Mouse (Mus musculus): Measurements from ENCODE around the gene Samd13. TPM values are rescaled to one million over a fixed set of nuclear protein-coding genes. Genes with fewer than 3 reads are reported as not detected.

Gene Samd13
- polyA plus RNA-seq, 1 experiment from 2014 or later = 0.86 TPM

DNA sequence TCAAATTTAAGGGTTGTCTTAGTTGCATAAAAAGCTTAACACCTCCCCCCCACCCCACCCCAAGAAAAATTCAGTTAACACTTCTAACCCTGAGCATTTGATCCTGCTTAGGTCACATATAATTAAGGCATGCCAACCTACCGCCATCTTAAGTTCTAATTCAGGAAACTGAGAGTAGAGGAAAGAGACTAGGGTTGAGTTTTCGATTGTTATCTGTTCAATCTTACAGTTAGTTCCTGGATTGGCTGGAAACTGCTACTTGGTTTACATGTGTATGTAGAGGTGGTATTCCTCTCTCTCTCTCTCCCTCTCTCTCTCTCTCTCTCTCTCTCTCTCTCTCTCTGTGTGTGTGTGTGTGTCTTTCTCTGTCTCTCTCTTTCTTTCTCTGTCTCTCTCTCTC is 2.3 kb downstream of the Samd13 start:
- H3K9me3 ChIP-seq (replicated peaks; ENCODE audit: control insufficient read depth, low read length) = no peaks in the 10 kb centered on the region
- DNase-seq (ENCODE audit: low spot score) (no peak), ATAC-seq (replicated peaks; ENCODE audit: insufficient number of reproducible peaks, low FRiP score, low TSS enrichment, low read depth) (no peak)
- H3K36me3 ChIP-seq (replicated peaks; ENCODE audit: control insufficient read depth, insufficient read depth, low read depth, low read length) = no peaks in the 10 kb centered on the region
- no peak overlapping the region for H3K9ac ChIP-seq (replicated peaks; ENCODE audit: low read length)
- H3K27ac ChIP-seq (replicated peaks; ENCODE audit: low read depth, low read length) = no peak overlapping the region
- H3K4me2 ChIP-seq (ENCODE audit: low read depth, low read length) = no peak overlapping the region
- no peaks in the 10 kb centered on the region for H3K27me3 ChIP-seq (ENCODE audit: control insufficient read depth, insufficient read depth, low read length)
- H3K4me3 ChIP-seq (ENCODE audit: low read depth, low read length) = no peak overlapping the region
- 62% methylated on average over 2 of the region's 2 CpGs for WGBS
- H3K4me1 ChIP-seq (ENCODE audit: control insufficient read depth, insufficient read depth, low read length) = no peaks in the 10 kb centered on the region

GRCm38 (mm10) chr3:146682140-146682651 is 3.2 kb downstream of the Samd13 start:
- 54% methylated on average over 13 of the region's 13 CpGs for WGBS
- no peak for ATAC-seq (replicated peaks; ENCODE audit: insufficient number of reproducible peaks, low FRiP score, low TSS enrichment, low read depth)

DNA sequence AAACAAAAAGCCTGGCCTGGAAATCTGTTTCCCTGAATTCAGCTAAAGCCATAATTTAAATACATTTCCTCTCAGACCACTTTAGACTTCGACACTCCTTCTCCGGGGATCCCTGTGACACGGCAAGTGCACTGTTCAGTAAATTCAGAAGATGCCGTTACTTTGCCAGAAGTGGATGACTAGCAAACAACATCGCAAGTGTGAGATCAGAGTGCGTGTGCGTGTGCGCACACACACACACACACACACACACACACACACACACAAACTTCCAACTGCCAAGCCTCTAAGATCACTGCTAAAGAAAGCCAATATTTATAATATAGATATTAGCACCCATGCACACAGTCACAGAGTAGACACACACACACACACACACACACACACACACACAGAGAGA is 3.7 kb downstream of the Samd13 start:
- WGBS = 81% methylated on average over 8 of the region's 8 CpGs
- peak; percentile 6 for DNase-seq (ENCODE audit: low spot score)

More at GRCm38 (mm10) chr3:146682140-146682651, 3.2 kb downstream of the Samd13 start:
- Histone ChIP-seq H3K27me3 (ENCODE audit: control insufficient read depth, insufficient read depth, low read length) (no peaks in the 10 kb centered on the region), H3K9ac (replicated peaks; ENCODE audit: low read length) (no peak overlapping the region), H3K4me3 (ENCODE audit: low read depth, low read length) (no peak overlapping the region), H3K36me3 (replicated peaks; ENCODE audit: control insufficient read depth, insufficient read depth, low read depth, low read length) (no peaks in the 10 kb centered on the region), H3K4me1 (ENCODE audit: control insufficient read depth, insufficient read depth, low read length) (no peaks in the 10 kb centered on the region), H3K4me2 (ENCODE audit: low read depth, low read length) (peak overlapping the region; percentile 5; the same call in 1 of the 2 replicates), H3K9me3 (replicated peaks; ENCODE audit: control insufficient read depth, low read length) (no peaks in the 10 kb centered on the region), H3K27ac (replicated peaks; ENCODE audit: low read depth, low read length) (no peak overlapping the region)
- DNase-seq (ENCODE audit: low spot score) = peak; percentile 77

DNA sequence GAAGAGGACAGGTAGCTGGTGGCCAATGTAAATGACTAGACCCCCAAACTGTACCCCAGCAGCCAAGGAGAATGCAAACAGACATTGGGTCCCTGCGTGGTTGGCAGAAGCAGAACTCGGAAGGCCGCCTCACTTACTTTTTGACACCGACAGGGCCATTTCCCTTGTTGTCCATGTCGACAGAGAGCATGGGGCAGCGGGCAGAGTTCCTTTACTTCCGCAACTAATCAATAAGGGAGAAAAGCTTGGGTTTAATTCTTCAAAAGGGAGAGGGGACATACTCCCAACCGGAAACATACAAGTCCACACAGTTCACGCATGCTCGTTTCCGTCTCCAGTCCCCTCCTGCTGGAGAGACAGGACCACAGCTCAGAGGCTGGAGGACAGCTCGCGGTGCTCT is 4.8 kb downstream of the Samd13 start:
- DNase-seq (ENCODE audit: low spot score) (no peak), ATAC-seq (replicated peaks; ENCODE audit: insufficient number of reproducible peaks, low FRiP score, low TSS enrichment, low read depth) (no peak)
- H3K4me1 ChIP-seq (ENCODE audit: control insufficient read depth, insufficient read depth, low read length) = no peaks in the 10 kb centered on the region
- H3K4me2 ChIP-seq (ENCODE audit: low read depth, low read length) = no peak overlapping the region
- no peak overlapping the region for H3K4me3 ChIP-seq (ENCODE audit: low read depth, low read length)
- no peaks in the 10 kb centered on the region for H3K36me3 ChIP-seq (replicated peaks; ENCODE audit: control insufficient read depth, insufficient read depth, low read depth, low read length)
- H3K27me3 ChIP-seq (ENCODE audit: control insufficient read depth, insufficient read depth, low read length) = no peaks in the 10 kb centered on the region
- no peaks in the 10 kb centered on the region for H3K9me3 ChIP-seq (replicated peaks; ENCODE audit: control insufficient read depth, low read length)
- 92% methylated on average over 13 of the region's 13 CpGs for WGBS
- no peak overlapping the region for H3K9ac ChIP-seq (replicated peaks; ENCODE audit: low read length)
- H3K27ac ChIP-seq (replicated peaks; ENCODE audit: low read depth, low read length) = no peak overlapping the region

More for the DNA sequence above, 3.7 kb downstream of the Samd13 start:
- H3K9me3 ChIP-seq (replicated peaks; ENCODE audit: control insufficient read depth, low read length) = no peaks in the 10 kb centered on the region
- H3K4me1 ChIP-seq (ENCODE audit: control insufficient read depth, insufficient read depth, low read length) = no peaks in the 10 kb centered on the region
- no peak overlapping the region for H3K4me3 ChIP-seq (ENCODE audit: low read depth, low read length)
- no peaks in the 10 kb centered on the region for H3K36me3 ChIP-seq (replicated peaks; ENCODE audit: control insufficient read depth, insufficient read depth, low read depth, low read length)
- no peaks in the 10 kb centered on the region for H3K27me3 ChIP-seq (ENCODE audit: control insufficient read depth, insufficient read depth, low read length)
- no peak overlapping the region for H3K27ac ChIP-seq (replicated peaks; ENCODE audit: low read depth, low read length)
- ATAC-seq (replicated peaks; ENCODE audit: insufficient number of reproducible peaks, low FRiP score, low TSS enrichment, low read depth) = no peak
- H3K9ac ChIP-seq (replicated peaks; ENCODE audit: low read length) = no peak overlapping the region
- no peak overlapping the region for H3K4me2 ChIP-seq (ENCODE audit: low read depth, low read length)

GRCm38 (mm10) chr3:146679646-146680045 is 5.7 kb downstream of the Samd13 start:
- 93% methylated on average over 16 of the region's 16 CpGs for WGBS
- H3K4me2 ChIP-seq (ENCODE audit: low read depth, low read length) = no peak overlapping the region
- no peak overlapping the region for H3K4me3 ChIP-seq (ENCODE audit: low read depth, low read length)
- DNase-seq (ENCODE audit: low spot score) (no peak), ATAC-seq (replicated peaks; ENCODE audit: insufficient number of reproducible peaks, low FRiP score, low TSS enrichment, low read depth) (no peak)
- H3K27ac ChIP-seq (replicated peaks; ENCODE audit: low read depth, low read length) = no peak overlapping the region
- no peaks in the 10 kb centered on the region for H3K27me3 ChIP-seq (ENCODE audit: control insufficient read depth, insufficient read depth, low read length)
- H3K9ac ChIP-seq (replicated peaks; ENCODE audit: low read length) = no peak overlapping the region
- no peaks in the 10 kb centered on the region for H3K36me3 ChIP-seq (replicated peaks; ENCODE audit: control insufficient read depth, insufficient read depth, low read depth, low read length)
- H3K4me1 ChIP-seq (ENCODE audit: control insufficient read depth, insufficient read depth, low read length) = no peaks in the 10 kb centered on the region
- H3K9me3 ChIP-seq (replicated peaks; ENCODE audit: control insufficient read depth, low read length) = no peaks in the 10 kb centered on the region

DNA sequence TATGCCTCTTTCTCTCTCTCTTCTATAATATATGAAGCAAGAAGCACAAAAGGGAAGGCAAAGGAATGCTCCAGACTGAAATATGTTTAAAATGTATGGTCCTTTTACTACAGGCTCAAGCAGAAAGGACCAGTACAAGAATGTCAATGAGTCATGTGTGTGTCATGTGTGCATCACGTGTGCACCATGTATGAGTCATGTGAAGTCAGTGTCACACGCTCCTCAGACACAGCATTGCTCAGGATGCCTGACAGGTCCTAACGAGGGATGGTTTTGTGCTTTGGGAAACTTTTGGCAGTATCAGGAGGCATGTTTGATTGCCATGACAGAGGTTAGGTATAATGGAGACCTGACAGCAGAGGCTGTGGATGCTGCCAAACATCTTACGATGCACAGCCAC is 9.2 kb downstream of the Samd13 start:
- Histone ChIP-seq H3K4me2 (ENCODE audit: low read depth, low read length) (no peak overlapping the region), H3K27ac (replicated peaks; ENCODE audit: low read depth, low read length) (no peak overlapping the region), H3K4me1 (ENCODE audit: control insufficient read depth, insufficient read depth, low read length) (no peaks in the 10 kb centered on the region), H3K27me3 (ENCODE audit: control insufficient read depth, insufficient read depth, low read length) (no peaks in the 10 kb centered on the region), H3K36me3 (replicated peaks; ENCODE audit: control insufficient read depth, insufficient read depth, low read depth, low read length) (no peaks in the 10 kb centered on the region), H3K4me3 (ENCODE audit: low read depth, low read length) (no peak overlapping the region), H3K9me3 (replicated peaks; ENCODE audit: control insufficient read depth, low read length) (no peaks in the 10 kb centered on the region), H3K9ac (replicated peaks; ENCODE audit: low read length) (no peak overlapping the region)
- 84% methylated on average over 4 of the region's 4 CpGs for WGBS
- no peak for ATAC-seq (replicated peaks; ENCODE audit: insufficient number of reproducible peaks, low FRiP score, low TSS enrichment, low read depth)
- no peak for DNase-seq (ENCODE audit: low spot score)

DNA sequence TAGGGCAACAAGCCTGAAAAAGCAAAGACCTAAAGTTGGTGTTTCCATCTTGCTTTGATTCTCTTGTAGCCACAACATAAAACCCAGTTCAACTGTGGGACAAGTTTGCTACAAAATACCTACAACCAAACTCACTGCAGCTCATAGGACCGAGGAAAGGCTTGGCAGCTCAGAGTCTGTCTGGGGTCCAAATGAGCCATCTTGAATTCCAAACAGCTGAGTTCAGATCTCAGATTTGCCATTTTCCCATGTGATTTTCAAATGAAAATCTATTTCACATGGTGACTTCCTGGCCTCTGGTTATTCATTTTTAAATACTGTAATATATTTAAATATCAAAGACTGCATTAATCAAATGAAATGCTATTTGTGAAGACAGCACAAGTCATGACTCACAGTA is 10.3 kb downstream of the Samd13 start:
- 96% methylated on average over 1 of the region's 1 CpGs for WGBS

DNA sequence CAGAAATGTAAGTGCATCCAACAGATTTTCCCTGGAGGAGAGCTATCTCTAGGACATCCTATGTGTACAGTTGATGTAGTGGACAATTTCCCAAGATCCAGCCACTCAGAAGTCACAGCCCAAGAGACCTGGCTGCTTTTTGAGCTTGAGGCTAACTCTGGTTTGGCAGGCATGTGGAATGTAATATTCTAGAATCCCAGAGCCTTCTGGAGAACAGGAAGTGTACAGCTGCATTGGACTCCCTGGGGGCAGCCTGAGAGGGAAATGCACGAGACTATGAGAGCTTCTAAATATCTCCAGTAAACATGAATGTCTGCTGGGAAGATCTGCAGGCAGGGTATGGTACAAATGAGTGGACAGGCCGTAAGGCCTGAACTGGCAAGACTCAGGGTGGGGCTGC is 14.3 kb downstream of the Samd13 start:
- Histone ChIP-seq H3K9me3 (replicated peaks; ENCODE audit: control insufficient read depth, low read length) (no peaks in the 10 kb centered on the region), H3K4me2 (ENCODE audit: low read depth, low read length) (no peak overlapping the region), H3K27me3 (ENCODE audit: control insufficient read depth, insufficient read depth, low read length) (no peaks in the 10 kb centered on the region), H3K27ac (replicated peaks; ENCODE audit: low read depth, low read length) (no peak overlapping the region), H3K4me3 (ENCODE audit: low read depth, low read length) (no peak overlapping the region), H3K4me1 (ENCODE audit: control insufficient read depth, insufficient read depth, low read length) (no peaks in the 10 kb centered on the region), H3K36me3 (replicated peaks; ENCODE audit: control insufficient read depth, insufficient read depth, low read depth, low read length) (no peaks in the 10 kb centered on the region), H3K9ac (replicated peaks; ENCODE audit: low read length) (no peak overlapping the region)
- ATAC-seq (replicated peaks; ENCODE audit: insufficient number of reproducible peaks, low FRiP score, low TSS enrichment, low read depth) (no peak), DNase-seq (ENCODE audit: low spot score) (no peak)
- 50% methylated on average over 2 of the region's 2 CpGs for WGBS

More for the DNA sequence above, 10.3 kb downstream of the Samd13 start:
- Histone ChIP-seq H3K4me1 (ENCODE audit: control insufficient read depth, insufficient read depth, low read length) (no peaks in the 10 kb centered on the region), H3K36me3 (replicated peaks; ENCODE audit: control insufficient read depth, insufficient read depth, low read depth, low read length) (no peaks in the 10 kb centered on the region), H3K4me3 (ENCODE audit: low read depth, low read length) (no peak overlapping the region), H3K9me3 (replicated peaks; ENCODE audit: control insufficient read depth, low read length) (no peaks in the 10 kb centered on the region), H3K27ac (replicated peaks; ENCODE audit: low read depth, low read length) (no peak overlapping the region), H3K9ac (replicated peaks; ENCODE audit: low read length) (no peak overlapping the region), H3K27me3 (ENCODE audit: control insufficient read depth, insufficient read depth, low read length) (no peaks in the 10 kb centered on the region), H3K4me2 (ENCODE audit: low read depth, low read length) (no peak overlapping the region)
- ATAC-seq (replicated peaks; ENCODE audit: insufficient number of reproducible peaks, low FRiP score, low TSS enrichment, low read depth) (no peak), DNase-seq (ENCODE audit: low spot score) (no peak)
